Mouse (Mus musculus) intestine, postnatal 0 days (tissue): ENCODE measurements around the gene Iqcg. TPM values are rescaled to one million over a fixed set of nuclear protein-coding genes. Genes with fewer than 3 reads are reported as not detected.

Experiments
- ATAC-seq: fragments of 200-750 bp; cut with Nextera tagmentation; 2 replicates; pipeline ENCODE4 v1.8.0; 2017; ENCODE audit warnings: mild to moderate bottlenecking, moderate TSS enrichment, moderate library complexity
- H3K27ac ChIP-seq: fragments of 300-500 bp; sonication (generic); 2 replicates; pipeline ENCODE4 v1.5.1; 2014; ENCODE audit warnings: mild to moderate bottlenecking, low read depth, low read length, moderate library complexity
- H3K27me3 ChIP-seq: fragments of 300-500 bp; sonication (generic); replicated peaks from 2 replicates; pipeline ENCODE4 v1.6.1; 2014; ENCODE audit warnings: low read length, mixed read lengths; ENCODE audit not compliant: control insufficient read depth, insufficient read depth
- H3K36me3 ChIP-seq: fragments of 300-500 bp; sonication (generic); 2 replicates; pipeline ENCODE4 v1.6.1; 2014; ENCODE audit warnings: mild to moderate bottlenecking, moderate library complexity; ENCODE audit not compliant: control insufficient read depth, insufficient read depth
- H3K4me1 ChIP-seq: fragments of 300-500 bp; sonication (generic); replicated peaks from 2 replicates; pipeline ENCODE4 v1.6.1; 2014; ENCODE audit warnings: antibody characterized with exemption, low read length, mixed read lengths; ENCODE audit not compliant: control insufficient read depth, insufficient read depth
- H3K4me2 ChIP-seq: fragments of 300-500 bp; sonication (generic); replicated peaks from 2 replicates; pipeline ENCODE4 v1.6.1; 2014; ENCODE audit warnings: low read depth, mild to moderate bottlenecking, moderate library complexity
- H3K4me3 ChIP-seq: fragments of 300-500 bp; sonication (generic); 2 replicates; pipeline ENCODE4 v1.5.1; 2014; ENCODE audit warnings: low read depth, low read length
- H3K9ac ChIP-seq: fragments of 300-500 bp; sonication (generic); 2 replicates; pipeline ENCODE4 v1.6.1; 2014; ENCODE audit warnings: mild to moderate bottlenecking, low read depth, low read length
- H3K9me3 ChIP-seq: fragments of 300-500 bp; sonication (generic); 2 replicates; pipeline ENCODE4 v1.6.1; 2016; ENCODE audit warnings: mixed run types; ENCODE audit not compliant: control insufficient read depth
- CTCF ChIP-seq: sonication (generic); IDR thresholded peaks from 2 replicates; pipeline ENCODE4 v1.5.1; 2016; ENCODE audit warnings: low read depth, mild to moderate bottlenecking, control low read depth, antibody characterized with exemption, moderate library complexity
- WGBS: fragments of 180-500 bp; shearing (Covaris S2); extraction: QIAGEN DNeasy Blood & Tissue Kit; methylation state at CpG from one replicate; pipeline ENCODE4 v1.1.7; 2014; 5-methylcytosine and 5-hydroxymethylcytosine counted together
- polyA plus RNA-seq: library from polyadenylated mRNA; unstranded; fragments of >200 nt; fragmentation: Nextera tagmentation; extraction: Ambion mirVana; gene quantifications from 2 replicates; pipeline ENCODE4 v1.2.1, GENCODE M21; 2015

Gene Iqcg
- polyA plus RNA-seq, 1 experiment from 2014 or later = 2.1 TPM

- no peak overlapping the region for H3K4me2 ChIP-seq
- no peak overlapping the region for H3K27ac ChIP-seq
- H3K4me3 ChIP-seq = no peak overlapping the region
- ATAC-seq = no peak
- TF ChIP-seq CTCF = no peak
- H3K4me1 ChIP-seq = no peaks in the 10 kb centered on the region
- H3K27me3 ChIP-seq = no peaks in the 10 kb centered on the region
- no peaks in the 10 kb centered on the region for H3K9me3 ChIP-seq
- H3K36me3 ChIP-seq = no peaks in the 10 kb centered on the region
- 93% methylated on average over 1 of the region's 1 CpGs for WGBS
- H3K9ac ChIP-seq = no peak overlapping the region
These were observed 8.0 kb downstream of the Iqcg start for GRCm38 (mm10) chr16:33048004-33048403.

- Histone ChIP-seq H3K4me2 (no peak overlapping the region), H3K4me1 (no peaks in the 10 kb centered on the region), H3K9ac (no peak overlapping the region), H3K27ac (no peak overlapping the region), H3K9me3 (no peaks in the 10 kb centered on the region), H3K27me3 (no peaks in the 10 kb centered on the region), H3K4me3 (no peak overlapping the region), H3K36me3 (no peaks in the 10 kb centered on the region)
- 71% methylated on average over 2 of the region's 2 CpGs for WGBS
- ATAC-seq = no peak
- no peak for TF ChIP-seq CTCF
These were observed 12.8 kb downstream of the Iqcg start for GRCm38 (mm10) chr16:33043268-33043667.

GRCm38 (mm10) chr16:33042682-33043081 is 13.3 kb downstream of the Iqcg start:
- no peak overlapping the region for H3K27ac ChIP-seq
- WGBS = 83% methylated on average over 1 of the region's 1 CpGs

GRCm38 (mm10) chr16:33036006-33036405 is 20.0 kb downstream of the Iqcg start:
- Histone ChIP-seq H3K9ac (no peak overlapping the region), H3K27ac (no peak overlapping the region), H3K27me3 (no peaks in the 10 kb centered on the region), H3K4me2 (no peak overlapping the region), H3K36me3 (no peaks in the 10 kb centered on the region), H3K4me1 (no peaks in the 10 kb centered on the region), H3K9me3 (no peaks in the 10 kb centered on the region), H3K4me3 (no peak overlapping the region)
- WGBS = 81% methylated on average over 4 of the region's 4 CpGs
- ATAC-seq = no peak
- no peak for TF ChIP-seq CTCF

More at GRCm38 (mm10) chr16:33042682-33043081, 13.3 kb downstream of the Iqcg start:
- no peak for ATAC-seq
- Histone ChIP-seq H3K9ac (no peak overlapping the region), H3K4me2 (no peak overlapping the region), H3K4me1 (no peaks in the 10 kb centered on the region), H3K4me3 (no peak overlapping the region), H3K36me3 (no peaks in the 10 kb centered on the region), H3K9me3 (no peaks in the 10 kb centered on the region), H3K27me3 (no peaks in the 10 kb centered on the region)
- no peak for TF ChIP-seq CTCF

GRCm38 (mm10) chr16:33026357-33026756 is 29.7 kb downstream of the Iqcg start:
- Histone ChIP-seq H3K4me3 (no peak overlapping the region), H3K9me3 (no peaks in the 10 kb centered on the region), H3K4me1 (no peaks in the 10 kb centered on the region), H3K27me3 (no peaks in the 10 kb centered on the region), H3K27ac (no peak overlapping the region), H3K9ac (no peak overlapping the region), H3K36me3 (no peaks in the 10 kb centered on the region), H3K4me2 (no peak overlapping the region)
- no peak for TF ChIP-seq CTCF
- WGBS = 89% methylated on average over 7 of the region's 7 CpGs
- no peak for ATAC-seq

GRCm38 (mm10) chr16:33024456-33025104 is 31.4 kb downstream of the Iqcg start:
- Histone ChIP-seq H3K9ac (no peak overlapping the region), H3K4me3 (no peak overlapping the region), H3K27ac (no peak overlapping the region), H3K27me3 (no peaks in the 10 kb centered on the region), H3K4me2 (no peak overlapping the region), H3K9me3 (no peaks in the 10 kb centered on the region), H3K36me3 (no peaks in the 10 kb centered on the region), H3K4me1 (no peaks in the 10 kb centered on the region)
- ATAC-seq = no peak
- TF ChIP-seq CTCF = no peak
- WGBS = 67% methylated on average over 8 of the region's 8 CpGs
